Mouse (Mus musculus) kidney, adult 9 months (tissue): ENCODE data around the gene Syne3.

Source experiments
- DNase-seq: peaks from one replicate; pipeline ENCODE4 v3.0.0; 2022

Gene Syne3

DNA sequence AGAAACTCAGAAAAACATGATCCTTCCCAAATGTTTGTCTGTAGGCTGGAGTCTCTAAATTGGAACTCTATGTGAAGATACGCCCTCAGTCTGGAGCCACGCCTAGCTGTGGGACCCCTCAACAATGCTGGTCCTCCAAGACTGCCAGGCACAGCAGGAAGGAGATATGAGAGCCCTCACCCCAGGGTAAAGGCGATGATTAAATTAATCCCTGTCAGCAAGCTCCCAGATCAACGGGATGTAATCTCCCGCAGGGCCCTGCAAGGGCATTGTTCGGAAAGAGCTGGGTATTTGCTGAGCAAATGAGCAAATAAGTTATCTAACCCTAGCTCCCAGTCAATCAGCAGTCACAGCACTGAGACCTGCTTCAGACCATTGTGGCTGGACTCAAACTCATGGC is 11.1 kb downstream of the Syne3 start:
- no peak for DNase-seq

DNA sequence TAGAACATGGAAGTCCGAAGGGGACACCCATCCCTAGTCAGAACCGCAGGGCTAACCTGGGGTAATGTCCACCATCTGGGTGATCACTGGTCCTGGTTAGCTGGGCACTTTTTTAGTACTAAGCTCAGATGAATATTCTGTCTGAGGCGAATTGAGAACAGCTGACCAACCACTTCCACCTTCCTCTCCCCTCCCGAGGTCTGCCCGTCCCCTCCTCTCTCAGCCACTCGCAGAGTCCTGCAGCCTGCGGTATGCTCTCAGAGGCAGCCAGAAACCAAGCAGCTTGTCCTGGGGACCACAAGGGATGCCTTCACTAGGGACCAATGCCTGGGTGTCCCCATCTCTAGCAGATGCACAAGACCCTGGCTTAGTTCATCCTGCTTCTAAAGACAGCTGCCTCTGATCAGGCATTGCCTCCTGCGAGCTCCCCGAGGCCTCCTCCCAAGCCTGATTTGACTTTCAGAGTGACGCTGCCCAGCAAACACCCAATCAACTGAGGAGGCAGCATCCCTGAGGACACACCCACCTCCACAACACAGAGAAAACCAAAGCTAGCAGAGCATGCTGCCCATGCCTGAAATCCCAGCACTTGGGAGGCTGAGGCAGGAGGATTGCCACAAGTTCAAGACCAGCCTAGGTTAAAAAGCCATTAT is 11.8 kb downstream of the Syne3 start:
- DNase-seq: no peak

DNA sequence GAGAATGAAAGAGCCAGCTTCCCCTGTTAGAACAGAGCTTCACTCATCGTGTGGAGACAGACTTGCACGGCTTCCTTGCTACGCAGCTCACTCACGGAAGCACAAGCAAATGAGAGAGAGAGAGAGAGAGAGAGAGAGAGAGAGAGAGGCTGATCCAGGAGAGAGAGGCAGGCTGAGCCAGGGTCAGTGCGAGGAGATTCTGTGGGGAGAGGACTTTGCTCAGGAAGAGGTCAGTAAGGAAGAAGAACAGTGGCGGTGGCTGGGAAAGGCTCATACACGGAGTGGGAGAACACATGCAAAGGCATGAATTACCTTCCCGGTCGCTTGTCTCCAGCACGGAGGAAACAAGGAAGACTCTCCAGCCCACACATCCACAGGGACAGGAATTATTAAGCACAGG is 12.4 kb downstream of the Syne3 start:
- peak; percentile 66 for DNase-seq

DNA sequence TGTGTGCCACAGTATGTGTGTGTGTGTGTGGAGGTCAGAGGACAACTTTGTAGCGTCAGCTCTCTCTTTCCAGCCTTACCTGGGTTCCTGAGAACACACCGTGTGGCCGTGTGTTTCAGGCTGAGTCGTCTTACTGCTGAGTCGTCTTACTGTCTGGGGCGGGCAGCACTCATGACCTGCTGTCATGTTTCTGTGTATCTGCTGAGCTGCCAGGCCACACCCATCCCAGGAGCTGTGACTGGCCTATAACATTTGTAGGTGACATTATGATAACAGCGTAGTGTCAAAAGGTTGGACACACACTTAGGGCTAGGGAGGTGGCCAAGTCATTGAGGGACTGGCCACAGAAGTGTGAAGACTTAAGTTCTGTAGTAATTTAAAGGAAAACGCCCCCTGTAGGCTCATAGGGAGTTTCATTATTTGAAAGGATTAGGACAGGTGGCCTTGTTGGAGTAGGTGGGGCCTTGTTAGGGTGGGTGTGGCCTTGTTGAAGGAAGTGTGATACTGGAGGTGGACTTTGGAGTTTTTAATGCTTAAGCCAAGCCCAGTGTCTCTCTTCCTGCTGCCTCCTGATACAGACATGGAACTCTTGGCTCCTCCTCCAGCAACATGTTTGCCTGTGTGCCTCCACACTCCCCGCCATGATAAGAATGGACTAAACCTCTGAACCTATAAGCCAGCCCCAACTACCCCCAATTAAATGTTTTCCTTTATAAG is 13.4 kb downstream of the Syne3 start:
- DNase-seq: peak; percentile 52

DNA sequence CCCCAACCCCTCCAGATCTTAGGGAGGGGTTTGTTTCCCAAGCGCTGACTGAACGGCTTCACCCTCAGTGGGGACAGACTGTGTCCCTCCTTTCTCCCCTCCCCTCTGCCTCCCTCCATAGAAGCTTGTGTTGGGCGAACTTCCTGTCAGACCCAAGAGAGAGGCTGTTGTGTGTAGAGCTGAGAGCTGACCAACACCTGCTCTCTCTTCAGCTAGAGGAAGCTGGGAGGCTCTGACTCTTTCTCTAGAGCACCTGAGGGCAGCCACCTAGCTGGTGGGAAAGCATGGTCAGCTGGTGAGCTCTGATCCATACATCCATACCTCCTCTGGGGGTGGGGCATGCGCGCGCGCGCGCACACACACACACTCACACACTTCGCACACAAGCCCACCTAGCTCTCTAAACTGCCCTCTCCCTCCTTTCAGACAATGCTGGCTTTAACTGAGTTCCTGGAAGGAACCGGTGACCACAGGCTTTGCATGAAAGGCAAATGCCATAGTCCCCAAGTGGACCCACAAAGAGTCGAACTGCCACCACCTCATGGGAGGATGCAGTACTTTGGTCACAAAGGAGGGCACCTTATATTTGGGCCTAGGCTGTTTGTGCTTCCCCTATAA is 14.2 kb downstream of the Syne3 start:
- no peak for DNase-seq

DNA sequence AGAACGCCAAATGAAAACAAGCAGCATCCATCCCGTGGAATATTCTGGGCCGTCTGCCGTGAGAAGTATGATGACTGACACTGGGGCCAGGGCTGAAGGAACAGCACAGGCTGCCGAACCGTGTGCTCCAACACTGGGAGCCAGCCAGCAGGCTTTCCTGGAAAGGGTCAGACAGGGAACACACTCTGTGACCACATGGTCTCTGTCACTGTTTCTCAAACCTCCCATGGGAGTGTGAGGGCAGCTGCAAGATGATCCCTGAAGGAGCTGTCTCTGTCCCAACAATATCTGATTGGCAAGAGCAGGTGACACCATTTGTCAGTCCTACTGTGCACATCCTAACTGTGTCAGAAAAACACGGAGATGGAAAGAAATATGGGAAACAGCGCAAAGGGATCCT is 16.8 kb downstream of the Syne3 start:
- peak; percentile 53 for DNase-seq

DNA sequence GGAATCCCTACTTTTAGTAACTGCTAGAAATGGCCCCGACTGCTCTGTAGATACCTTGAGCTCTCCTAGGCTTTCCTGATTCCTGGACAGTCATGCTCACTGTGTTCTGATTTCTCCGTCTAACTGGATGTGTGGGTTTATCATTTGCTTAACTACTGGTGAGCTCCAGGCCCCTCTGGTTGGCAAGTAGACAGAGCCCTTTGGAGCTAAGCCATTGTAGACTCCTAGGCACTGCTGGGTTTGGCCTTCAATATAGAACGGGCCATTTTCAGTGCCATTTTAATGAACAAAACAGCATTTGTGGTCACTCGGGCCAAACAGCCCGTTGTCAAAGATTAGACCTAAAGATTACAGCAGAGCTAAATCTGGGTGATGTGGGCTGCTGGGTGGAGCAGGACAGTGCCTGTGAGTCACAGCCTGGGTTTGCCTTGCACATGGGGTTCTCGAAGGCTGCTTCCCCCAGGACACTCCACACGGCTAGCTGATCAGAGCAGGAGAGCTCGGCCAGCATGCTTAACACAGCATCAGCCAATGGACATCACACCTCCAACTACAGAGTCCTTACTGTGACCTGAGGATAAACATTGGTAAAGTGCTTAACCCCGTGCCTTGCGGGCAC is 17.4 kb downstream of the Syne3 start:
- no peak for DNase-seq

DNA sequence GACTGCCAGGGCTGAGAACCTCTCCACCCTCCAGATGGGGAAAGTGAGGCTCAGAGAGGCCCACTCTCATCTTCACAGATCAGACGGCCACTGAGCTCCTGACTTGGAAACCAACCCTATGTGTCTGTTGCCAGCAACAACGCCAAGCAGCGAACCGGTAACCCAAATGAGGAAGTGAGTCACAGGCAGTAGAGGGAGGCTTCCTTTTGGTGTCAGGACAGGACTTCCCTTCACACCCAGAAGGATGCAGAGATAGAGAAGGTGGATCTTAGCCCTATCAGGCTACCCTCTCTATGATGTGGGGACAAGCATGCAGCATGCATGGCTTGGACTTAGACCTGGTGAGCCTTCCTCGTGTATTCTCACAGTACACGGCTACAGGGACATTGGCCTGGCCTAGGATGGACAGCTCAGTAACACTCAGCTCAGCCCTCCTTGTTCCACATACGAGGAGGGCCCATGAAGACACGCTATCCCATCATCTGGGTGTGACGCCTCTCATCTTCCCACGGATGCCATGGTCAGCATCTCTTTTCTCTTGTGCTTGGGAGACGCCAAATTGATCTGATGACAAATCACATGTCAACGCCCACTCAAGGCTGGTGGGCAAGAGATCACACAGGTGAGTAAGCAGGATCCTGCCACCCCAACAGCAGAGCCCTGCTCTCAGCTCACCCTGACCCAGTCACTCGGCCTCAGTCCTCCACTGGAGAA is 18.7 kb downstream of the Syne3 start:
- no peak for DNase-seq

DNA sequence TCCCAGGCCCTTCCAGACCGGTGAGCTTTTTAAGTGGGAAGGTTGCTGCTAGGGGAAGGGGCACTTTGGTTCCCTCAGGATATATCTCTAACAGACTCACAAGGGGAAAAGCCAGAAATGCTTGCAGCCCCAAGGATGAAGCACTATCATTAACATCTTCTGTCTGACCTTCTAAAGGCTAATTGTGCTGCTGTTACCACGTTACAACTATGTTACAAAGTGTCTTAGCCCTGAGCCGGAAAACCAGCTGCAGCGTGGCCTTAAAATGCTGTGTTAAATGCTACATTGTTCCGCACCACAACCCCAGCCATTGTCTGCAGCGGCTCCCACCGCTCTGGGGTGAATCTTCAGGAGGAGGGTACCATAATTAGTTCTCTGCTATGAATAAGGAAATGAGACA is 21.7 kb downstream of the Syne3 start:
- no peak for DNase-seq

DNA sequence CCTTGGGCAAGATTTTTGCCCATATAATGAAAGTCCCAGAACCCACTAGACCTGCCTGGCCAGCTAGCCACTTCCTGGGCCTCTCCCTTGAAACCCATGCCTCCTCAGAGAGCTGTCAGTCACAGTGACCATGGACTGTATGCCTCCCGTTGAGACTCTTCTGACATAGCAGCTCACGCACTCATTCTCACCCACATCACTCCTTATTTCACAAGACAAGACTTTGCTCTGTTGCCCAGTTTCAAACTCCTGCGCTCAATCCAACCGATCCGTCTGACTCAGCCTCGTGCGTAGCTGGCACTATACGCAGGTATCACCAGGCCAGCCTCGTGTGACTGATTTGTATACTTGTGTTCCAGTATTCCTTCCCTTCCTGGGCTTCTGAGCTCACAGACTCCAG is 22.8 kb downstream of the Syne3 start:
- DNase-seq: no peak

DNA sequence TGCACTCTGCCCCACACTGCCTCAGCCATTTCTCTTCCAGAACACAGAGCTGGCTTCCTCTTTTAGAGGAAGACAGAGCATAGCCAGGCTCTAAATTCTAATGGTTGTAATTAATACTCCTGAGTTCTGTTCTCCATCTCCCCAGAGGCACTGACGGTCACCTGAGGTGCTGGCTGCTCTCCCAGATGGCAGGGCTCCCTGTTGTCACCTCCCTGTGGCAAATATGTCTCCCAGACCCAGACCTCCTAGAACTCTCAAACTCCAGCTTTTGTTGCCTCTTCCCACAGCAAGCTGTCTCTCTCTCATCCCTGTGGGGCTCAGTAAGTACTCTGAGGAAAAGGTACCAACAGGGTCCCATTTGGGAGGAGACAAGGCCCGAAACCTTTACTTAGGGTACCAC is 23.6 kb downstream of the Syne3 start:
- no peak for DNase-seq

DNA sequence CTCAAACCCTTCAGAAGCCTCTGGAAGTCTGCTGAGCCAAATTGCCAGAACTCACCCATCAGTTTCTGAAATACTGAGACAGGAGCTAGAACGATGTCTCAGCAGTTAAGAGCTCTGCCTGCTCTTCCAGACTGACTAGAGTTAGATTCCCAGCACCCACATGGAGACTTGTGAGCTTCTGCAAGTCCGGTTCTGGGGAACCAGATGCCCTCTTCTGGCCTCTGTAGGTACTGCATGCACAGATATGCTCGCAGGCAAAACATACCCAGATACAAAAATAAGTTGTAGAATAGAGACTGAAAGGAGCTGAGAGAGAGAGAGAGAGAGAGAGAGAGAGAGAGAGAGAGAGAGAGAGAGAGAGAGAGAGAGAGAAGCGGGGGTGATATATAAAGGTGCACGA is 24.5 kb downstream of the Syne3 start:
- no peak for DNase-seq

DNA sequence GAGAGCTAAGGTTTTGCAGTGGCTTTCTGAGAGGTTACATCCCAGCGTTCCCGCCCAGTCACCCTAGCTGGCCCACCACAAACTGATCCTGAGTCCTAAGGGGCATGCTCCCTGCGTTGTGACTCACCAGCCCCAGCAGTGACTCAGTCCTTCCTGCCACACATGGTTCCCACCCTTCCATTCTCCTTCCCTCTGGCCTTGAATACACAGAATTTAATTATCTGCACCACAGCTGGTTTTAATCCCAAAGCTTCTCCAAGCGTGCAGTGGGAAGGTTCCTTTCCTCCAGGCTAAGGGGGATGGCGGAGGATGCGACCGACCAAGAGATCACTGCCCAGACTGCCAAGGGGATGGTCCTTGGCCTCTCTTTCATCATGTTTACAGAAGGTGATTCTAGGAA is 26.1 kb downstream of the Syne3 start:
- DNase-seq: no peak

DNA sequence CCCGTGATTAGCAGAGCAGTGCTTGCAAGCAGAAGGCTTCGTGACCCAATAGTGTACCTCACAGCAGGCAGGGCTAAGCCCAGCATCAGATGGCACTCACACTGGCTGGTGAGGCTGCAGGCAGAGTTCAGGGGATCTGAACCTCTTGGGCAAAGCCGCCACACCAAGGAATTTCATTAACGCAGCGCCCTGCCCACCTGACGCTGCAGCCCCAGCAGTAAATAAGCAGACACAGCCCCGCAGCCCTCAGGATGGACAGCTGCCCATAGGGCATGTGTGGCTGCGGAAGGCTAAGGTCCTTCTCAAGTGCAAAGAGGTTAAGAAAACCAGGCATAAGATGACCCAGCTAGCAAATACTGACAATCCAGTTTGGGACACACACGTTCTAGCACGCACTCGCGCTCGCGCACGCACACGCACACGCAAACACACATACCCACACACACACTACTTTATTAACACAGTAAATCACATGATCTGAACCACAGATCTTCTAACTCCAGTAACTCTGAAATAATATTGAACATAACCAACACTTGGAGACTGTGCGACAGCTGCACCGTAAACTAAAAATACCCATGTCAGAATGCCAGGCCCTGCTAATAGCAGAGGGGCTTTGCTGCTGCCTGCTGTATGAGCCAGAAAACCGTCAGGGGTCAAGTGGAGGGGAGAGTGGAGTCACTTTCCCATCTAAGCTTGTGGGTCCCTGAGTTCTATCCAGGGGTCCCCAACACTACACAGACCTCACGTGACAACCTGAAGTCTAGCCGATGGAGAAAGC is 30.5 kb downstream of the Syne3 start:
- DNase-seq: no peak

DNA sequence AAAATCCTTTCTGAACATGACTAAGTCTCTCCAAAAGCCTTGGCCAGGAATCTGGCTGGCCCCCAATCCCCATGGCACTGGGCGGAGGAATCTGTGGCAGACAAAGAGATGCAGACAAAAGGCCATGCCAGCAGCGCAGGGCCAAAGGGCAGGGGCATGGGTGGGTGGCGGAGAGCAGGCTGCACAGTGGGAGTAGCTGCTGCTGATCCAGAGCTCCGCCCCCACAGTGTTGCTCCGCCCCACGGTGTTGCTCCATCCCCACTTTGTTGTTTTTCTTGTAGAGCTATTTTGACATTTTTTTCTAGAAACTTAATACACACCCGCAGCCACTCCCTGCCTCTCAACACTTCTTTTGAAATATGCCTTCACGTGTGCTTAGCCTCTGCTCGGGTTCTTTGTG is 31.2 kb downstream of the Syne3 start:
- DNase-seq: peak; percentile 67

DNA sequence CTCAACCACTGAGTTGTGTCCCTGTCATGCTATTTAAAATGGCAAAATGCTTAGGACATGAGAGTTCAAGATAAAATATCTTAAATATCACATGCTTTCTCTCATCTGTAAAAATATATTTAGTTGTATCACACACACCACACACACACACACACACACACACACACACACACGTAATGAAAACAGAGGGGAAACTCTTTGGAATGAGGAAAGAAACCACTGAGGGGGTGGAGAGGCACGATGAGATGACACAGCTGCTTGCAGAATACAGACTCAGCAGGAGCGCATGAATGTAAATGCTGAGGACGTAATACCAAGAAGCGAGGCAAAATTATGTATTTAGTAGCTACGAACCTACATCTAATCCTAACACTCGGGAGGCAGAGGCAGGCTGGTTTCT is 32.7 kb downstream of the Syne3 start:
- no peak for DNase-seq

DNA sequence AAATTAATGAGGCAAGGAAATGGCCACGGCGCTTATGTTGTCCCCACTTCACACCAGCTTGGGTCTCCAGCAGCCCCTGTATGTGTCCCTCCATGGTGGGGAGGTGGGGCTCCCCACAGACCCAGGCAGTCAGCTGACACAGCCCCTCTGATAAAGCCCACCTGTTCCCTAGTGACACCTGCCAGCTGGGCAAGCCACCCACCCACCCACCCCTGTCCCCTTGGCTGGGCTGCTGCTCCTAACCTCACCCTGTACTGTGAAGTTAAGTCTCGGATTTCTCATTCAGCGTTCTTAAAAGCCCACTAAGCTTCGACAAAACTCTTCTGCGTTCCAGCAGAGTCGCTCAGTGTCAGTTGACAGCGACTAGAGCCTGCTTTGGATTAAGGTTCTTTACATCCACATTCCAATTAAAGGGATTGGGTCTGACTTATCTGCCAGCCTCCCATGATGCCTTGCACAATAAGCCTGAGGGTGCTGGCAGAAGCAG is 33.2 kb downstream of the Syne3 start:
- no peak for DNase-seq

DNA sequence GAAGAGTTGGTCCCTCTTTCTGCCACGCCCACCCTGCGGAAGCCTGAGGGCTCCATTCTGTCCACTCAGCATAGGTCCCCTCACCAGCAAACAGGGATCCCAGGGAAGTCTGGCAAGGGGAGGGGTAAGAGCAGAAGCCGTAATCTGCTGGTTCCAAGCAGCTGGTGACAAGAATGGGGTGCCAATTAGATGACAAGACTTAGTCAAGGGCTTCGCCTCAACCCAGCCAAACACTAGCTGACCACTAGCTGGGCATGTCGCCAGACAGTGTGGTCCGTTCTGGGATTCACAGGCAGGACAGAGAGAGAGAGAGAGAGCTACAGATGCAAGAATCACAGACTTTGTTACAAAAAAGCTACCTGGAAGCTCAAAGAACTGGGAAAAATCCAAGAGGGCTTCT is 36.7 kb downstream of the Syne3 start:
- DNase-seq: no peak

DNA sequence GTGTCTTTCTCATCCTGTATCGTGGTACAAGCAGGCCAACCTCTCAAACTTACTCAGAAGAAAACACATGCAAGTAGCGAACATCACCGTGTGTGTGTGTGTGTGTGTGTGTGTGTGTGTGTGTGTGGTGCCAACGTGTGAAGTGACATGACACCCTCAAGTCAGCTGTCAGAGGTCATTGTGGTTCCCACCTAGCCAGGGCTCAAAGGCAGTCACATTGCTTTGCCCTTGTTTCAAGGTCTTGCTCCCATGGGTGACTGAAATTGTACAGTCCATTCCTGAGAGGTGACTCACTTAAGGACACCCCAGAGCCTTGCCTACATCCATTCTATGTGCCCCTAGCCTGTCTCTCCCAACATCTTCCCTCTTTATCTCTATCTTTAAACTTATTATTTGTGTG is 40.0 kb downstream of the Syne3 start:
- DNase-seq: no peak

DNA sequence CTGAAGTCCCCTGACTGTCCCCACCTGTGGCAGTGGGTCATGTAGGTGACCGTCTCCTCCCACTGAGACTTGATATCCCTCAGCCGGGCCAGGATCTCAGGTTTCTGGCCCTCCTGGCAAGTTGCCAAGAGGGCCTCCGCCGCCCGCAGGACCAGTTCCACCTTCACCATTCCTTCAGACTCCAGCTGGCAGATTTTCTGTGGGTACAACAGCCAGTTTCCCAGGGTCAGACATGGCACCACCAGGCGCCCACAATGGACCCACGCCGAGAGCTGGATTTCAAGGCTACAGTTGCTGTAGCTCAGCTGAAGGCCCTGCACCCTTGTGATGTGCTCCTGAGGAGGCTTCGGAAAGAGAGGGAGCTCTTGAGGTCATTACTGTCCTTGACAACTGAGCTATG is 40.4 kb downstream of the Syne3 start:
- no peak for DNase-seq

DNA sequence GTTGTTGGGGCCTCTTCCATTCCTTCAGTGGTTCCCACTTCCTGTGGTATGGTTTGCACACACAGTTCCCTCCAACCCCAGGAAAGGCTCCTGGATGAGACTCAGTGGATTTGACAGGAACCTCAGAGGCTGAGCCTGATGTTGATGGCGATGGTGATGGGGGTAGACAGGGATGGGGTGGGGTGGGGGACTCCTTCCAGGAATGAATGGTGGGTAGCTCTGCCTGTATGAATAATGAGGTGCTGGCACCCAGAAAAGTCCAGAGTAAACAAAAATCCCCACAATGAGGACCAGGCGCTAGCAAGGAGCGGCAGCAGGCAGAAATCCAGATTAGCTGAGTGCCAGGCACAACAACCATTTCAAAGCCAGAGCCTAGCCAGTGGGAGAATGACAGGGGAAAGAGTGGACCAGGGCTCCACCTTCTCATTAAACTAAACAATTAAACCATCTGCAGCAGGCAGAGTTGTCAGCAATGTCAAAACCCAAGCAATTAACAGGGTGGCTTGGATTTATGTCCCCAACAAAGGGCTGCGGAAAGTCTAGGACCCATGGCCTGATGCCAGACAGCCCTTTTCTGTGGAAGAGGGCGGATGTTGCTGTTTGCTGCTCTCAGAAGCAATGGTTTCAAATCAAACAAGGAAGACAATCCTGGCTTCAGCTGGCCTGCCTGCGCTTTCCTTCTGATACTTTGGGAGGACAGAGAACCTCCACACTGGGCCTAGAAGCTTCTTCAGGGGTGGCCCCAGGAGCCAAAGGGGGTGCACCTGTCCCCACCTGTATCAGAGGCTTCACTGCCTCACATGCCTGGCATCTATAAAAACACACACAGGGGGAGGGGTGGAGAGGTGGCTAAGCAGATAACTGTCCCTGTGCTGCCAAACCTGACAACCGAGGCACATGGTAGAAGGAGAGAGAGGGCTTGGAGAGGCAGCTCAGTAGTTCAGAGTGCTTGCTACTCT is 44.4 kb downstream of the Syne3 start:
- DNase-seq: peak; percentile 19
